21 mouse cellular contexts compared by ENCODE assay signal in the genomic region with DNA sequence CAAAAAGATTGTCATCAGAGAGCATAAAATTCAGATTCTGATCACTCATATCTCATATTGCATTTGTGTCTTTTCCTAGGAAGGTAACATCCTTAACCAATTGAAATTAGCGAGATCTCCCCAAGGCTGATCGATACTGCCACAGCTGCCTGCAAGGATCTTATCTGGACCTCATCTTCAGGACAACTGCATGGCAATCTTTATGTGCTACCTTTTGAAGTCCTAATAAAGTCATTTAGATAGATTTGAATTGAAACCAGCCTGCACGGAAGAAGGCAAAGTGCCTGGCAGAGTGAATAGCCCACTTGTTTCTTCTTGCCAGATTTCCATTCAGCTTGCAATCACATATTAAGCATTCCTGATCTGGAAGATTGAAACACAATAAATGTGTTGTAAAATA.
DNase-seq lines count a peak whose midpoint lies in the region; ATAC-seq lines count a peak whose summit lies in the region.
"Had no signal": no experiment of that assay in that cellular context is flagged by ENCODE, and none has a peak within 500 bp of the region (broad histone marks: within the 10 kb centered on the region; RNA-seq: fewer than 3 reads in every experiment).

No protein-coding gene starts in this region.

- no peaks in the 10 kb centered on the region for H3K9me3 ChIP-seq in forebrain, embryonic 13.5 days (replicated peaks)
- no peaks in the 10 kb centered on the region for H3K9me3 ChIP-seq in forebrain, embryonic 12.5 days
- no peaks in the 10 kb centered on the region for H3K9me3 ChIP-seq in forebrain, embryonic 16.5 days (ENCODE audit: control insufficient read depth, low read length)
- H3K9me3 ChIP-seq in forebrain, embryonic 11.5 days (ENCODE audit: control insufficient read depth, low read length) = no peaks in the 10 kb centered on the region
- H3K9me3 ChIP-seq: embryonic facial prominence, embryonic 12.5 days; embryonic facial prominence, embryonic 15.5 days; hindbrain, embryonic 12.5 days; hindbrain, embryonic 15.5 days had no signal

- H3K4me3 ChIP-seq in forebrain, embryonic 13.5 days = no peak overlapping the region
- no peak overlapping the region for H3K4me3 ChIP-seq in forebrain, embryonic 12.5 days (replicated peaks)
- no peak overlapping the region for H3K4me3 ChIP-seq in forebrain, embryonic 16.5 days (replicated peaks; ENCODE audit: low read length)
- H3K4me3 ChIP-seq in forebrain, embryonic 11.5 days (ENCODE audit: low read depth, low read length) = no peak overlapping the region
- H3K4me3 ChIP-seq: embryonic facial prominence, embryonic 12.5 days; embryonic facial prominence, embryonic 15.5 days; hindbrain, embryonic 12.5 days; hindbrain, embryonic 15.5 days had no signal

- no peak overlapping the region for H3K4me2 ChIP-seq in forebrain, embryonic 13.5 days
- no peak overlapping the region for H3K4me2 ChIP-seq in forebrain, embryonic 12.5 days
- no peak overlapping the region for H3K4me2 ChIP-seq in forebrain, embryonic 16.5 days (ENCODE audit: low read length)
- no peak overlapping the region for H3K4me2 ChIP-seq in forebrain, embryonic 11.5 days (ENCODE audit: low read depth, low read length, severe bottlenecking)
- H3K4me2 ChIP-seq: embryonic facial prominence, embryonic 12.5 days; embryonic facial prominence, embryonic 15.5 days; heart, embryonic 11.5 days; hindbrain, embryonic 12.5 days; hindbrain, embryonic 15.5 days had no signal

- no peak overlapping the region for H3K27ac ChIP-seq in forebrain, embryonic 13.5 days
- H3K27ac ChIP-seq in forebrain, embryonic 12.5 days = no peak overlapping the region
- H3K27ac ChIP-seq in forebrain, embryonic 16.5 days (ENCODE audit: low read length) = no peak overlapping the region
- no peak overlapping the region for H3K27ac ChIP-seq in forebrain, embryonic 11.5 days (ENCODE audit: low read depth, low read length)
- H3K27ac ChIP-seq: embryonic facial prominence, embryonic 12.5 days; embryonic facial prominence, embryonic 15.5 days; hindbrain, embryonic 12.5 days; hindbrain, embryonic 15.5 days had no signal

- DNase-seq in forebrain, embryonic 11.5 days (ENCODE audit: low spot score) = no peak
- DNase-seq in testis, postnatal 14 days (ENCODE audit: low spot score) = peak; percentile 4
- DNase-seq in testis, postnatal 10 days (ENCODE audit: low spot score) = no peak
- no peak for DNase-seq in urinary bladder, adult 18-20 months (ENCODE audit: low spot score in 2 of 2)
- DNase-seq: adrenal gland, postnatal 10 days; adrenal gland, postnatal 36 days; cerebellum, adult 11 months; cerebellum, adult 2 months; cerebellum, adult 9-11 months; cerebellum, postnatal 25 days; gastrocnemius, postnatal 10 days; gastrocnemius, postnatal 36 days had no signal

- H3K27me3 ChIP-seq in forebrain, embryonic 13.5 days = no peaks in the 10 kb centered on the region
- H3K27me3 ChIP-seq in forebrain, embryonic 12.5 days = no peaks in the 10 kb centered on the region
- H3K27me3 ChIP-seq in forebrain, embryonic 16.5 days (replicated peaks; ENCODE audit: control insufficient read depth, insufficient read depth, low read length) = no peaks in the 10 kb centered on the region
- no peaks in the 10 kb centered on the region for H3K27me3 ChIP-seq in forebrain, embryonic 11.5 days (ENCODE audit: control insufficient read depth, insufficient read depth, low read length)
- H3K27me3 ChIP-seq: embryonic facial prominence, embryonic 12.5 days; embryonic facial prominence, embryonic 15.5 days; hindbrain, embryonic 12.5 days; hindbrain, embryonic 15.5 days; Patski had no signal

- H3K9ac ChIP-seq in forebrain, embryonic 13.5 days = no peak overlapping the region
- H3K9ac ChIP-seq in forebrain, embryonic 12.5 days = no peak overlapping the region
- no peak overlapping the region for H3K9ac ChIP-seq in forebrain, embryonic 16.5 days (replicated peaks; ENCODE audit: low read depth, low read length)
- H3K9ac ChIP-seq in forebrain, embryonic 11.5 days (ENCODE audit: low read length) = no peak overlapping the region
- H3K9ac ChIP-seq: embryonic facial prominence, embryonic 12.5 days; embryonic facial prominence, embryonic 15.5 days; hindbrain, embryonic 12.5 days; hindbrain, embryonic 15.5 days had no signal

- peaks cover 12% of the 10 kb centered on the region; the same call in 1 of the 2 replicates for H3K4me1 ChIP-seq in forebrain, embryonic 13.5 days
- peaks cover 4% of the 10 kb centered on the region; the same call in 1 of the 2 replicates for H3K4me1 ChIP-seq in forebrain, embryonic 12.5 days
- peaks cover 12% of the 10 kb centered on the region for H3K4me1 ChIP-seq in forebrain, embryonic 16.5 days (replicated peaks; ENCODE audit: control insufficient read depth, insufficient read depth, low read length)
- no peaks in the 10 kb centered on the region for H3K4me1 ChIP-seq in forebrain, embryonic 11.5 days (replicated peaks; ENCODE audit: control insufficient read depth, insufficient read depth, low read length)
- H3K4me1 ChIP-seq: embryonic facial prominence, embryonic 12.5 days; embryonic facial prominence, embryonic 15.5 days; hindbrain, embryonic 12.5 days had no signal

- WGBS in forebrain, embryonic 13.5 days = 51% methylated on average over 3 of the region's 3 CpGs
- 62% methylated on average over 3 of the region's 3 CpGs for WGBS in forebrain, embryonic 12.5 days
- WGBS in forebrain, embryonic 16.5 days = 53% methylated on average over 3 of the region's 3 CpGs
- WGBS in forebrain, embryonic 11.5 days = 76% methylated on average over 3 of the region's 3 CpGs

- H3K36me3 ChIP-seq in forebrain, embryonic 13.5 days (ENCODE audit: poor library complexity, severe bottlenecking) = no peaks in the 10 kb centered on the region
- H3K36me3 ChIP-seq in forebrain, embryonic 12.5 days (replicated peaks) = no peaks in the 10 kb centered on the region
- H3K36me3 ChIP-seq in forebrain, embryonic 16.5 days (ENCODE audit: control insufficient read depth, insufficient read depth) = no peaks in the 10 kb centered on the region
- H3K36me3 ChIP-seq in forebrain, embryonic 11.5 days (ENCODE audit: control insufficient read depth, insufficient read depth, low read length) = no peaks in the 10 kb centered on the region
- H3K36me3 ChIP-seq: embryonic facial prominence, embryonic 12.5 days; embryonic facial prominence, embryonic 15.5 days; hindbrain, embryonic 12.5 days; hindbrain, embryonic 15.5 days had no signal

- ATAC-seq in forebrain, embryonic 13.5 days = peak; percentile 21; the same call in 1 of the 2 replicates
- no peak for ATAC-seq in forebrain, embryonic 12.5 days (ENCODE audit: low FRiP score)
- peak; percentile 41; the same call in 1 of the 2 replicates for ATAC-seq in forebrain, embryonic 16.5 days
- no peak for ATAC-seq in forebrain, embryonic 11.5 days (replicated peaks; ENCODE audit: low FRiP score)
- ATAC-seq: Patski had no signal

Comparison
In these comparisons a context has a peak if more than half of its experiments do, and no peak if none do; other contexts are left out.
1. ATAC-seq: peak in forebrain, embryonic 13.5 days (single experiment) and forebrain, embryonic 16.5 days (single experiment); none in forebrain, embryonic 12.5 days (single experiment) and forebrain, embryonic 11.5 days (single experiment).